Comparison of ENCODE assay signal across 11 mouse cellular contexts in the genomic region with DNA sequence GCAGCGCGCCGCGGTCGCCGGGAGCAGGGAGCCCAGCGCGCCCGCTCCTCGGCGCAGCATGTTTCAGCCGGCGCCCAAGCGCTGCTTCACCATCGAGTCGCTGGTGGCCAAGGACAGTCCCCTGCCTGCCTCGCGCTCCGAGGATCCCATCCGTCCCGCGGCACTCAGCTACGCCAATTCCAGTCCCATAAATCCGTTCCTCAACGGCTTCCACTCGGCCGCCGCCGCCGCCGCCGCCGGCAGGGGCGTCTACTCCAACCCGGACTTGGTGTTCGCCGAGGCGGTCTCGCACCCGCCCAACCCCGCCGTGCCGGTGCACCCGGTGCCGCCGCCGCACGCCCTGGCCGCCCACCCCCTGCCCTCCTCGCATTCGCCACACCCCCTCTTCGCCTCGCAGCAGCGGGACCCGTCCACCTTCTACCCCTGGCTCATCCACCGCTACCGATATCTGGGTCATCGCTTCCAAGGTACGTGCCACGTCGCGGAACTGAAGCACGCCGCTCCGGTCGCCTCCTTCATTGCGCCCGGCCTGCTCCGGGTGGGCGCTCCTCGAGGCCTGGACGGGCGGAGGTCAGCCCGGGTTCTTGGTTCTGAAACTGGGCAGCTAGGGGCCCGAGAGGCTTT. TPM values are rescaled to one million over a fixed set of nuclear protein-coding genes. Genes with fewer than 3 reads are reported as not detected.
A peak's percentile ranks its signal among the peaks of the same experiment; 100 is the strongest.
DNase-seq lines count a peak whose midpoint lies in the region; ATAC-seq and TF ChIP-seq lines count a peak whose summit lies in the region.
"Had no signal": no experiment of that assay in that cellular context is flagged by ENCODE, and none has a peak within 500 bp of the region (broad histone marks: within the 10 kb centered on the region; RNA-seq: fewer than 3 reads in every experiment).

No protein-coding gene starts in this region.

- peaks cover 93% of the 10 kb centered on the region for H3K27me3 ChIP-seq in limb, embryonic 12.5 days
- H3K27me3 ChIP-seq in small intestine, adult 2 months (ENCODE audit: control insufficient read depth, insufficient read depth, low read length): peaks cover 91% of the 10 kb centered on the region
- H3K27me3 ChIP-seq: CH12.LX had no signal

- peak; percentile 51 for DNase-seq in gastrocnemius, adult 2 months
- DNase-seq in gastrocnemius, postnatal 25 days: no peak
- peak; percentile 35 for DNase-seq in right cerebral cortex, postnatal 25 days
- no peak for DNase-seq in right cerebral cortex, postnatal 36 days (ENCODE audit: low spot score in 2 of 2)
- DNase-seq in heart, postnatal 36 days: peak; percentile 20 to 28
- DNase-seq in spleen, adult 12 weeks (ENCODE audit: low spot score): no peak

- under 1% methylated on average over 75 of the region's 75 CpGs for WGBS in limb, embryonic 12.5 days
- 2% methylated on average over 75 of the region's 75 CpGs for WGBS in small intestine, adult 2 months

- peak overlapping the region; percentile 73 for H3K4me3 ChIP-seq in gastrocnemius, adult 2 months
- H3K4me3 ChIP-seq in limb, embryonic 12.5 days (replicated peaks): peak overlapping the region; percentile 50
- peak overlapping the region; percentile 17; the same call in 1 of the 2 replicates for H3K4me3 ChIP-seq in small intestine, adult 2 months (ENCODE audit: low read depth, low read length)

- intact Hi-C loops in gastrocnemius, adult 2 months (cut with DNase I): no loop called here
- intact Hi-C loops in heart, postnatal 36 days (cut with DNase I): loop anchor here (5.0 kb wide), 1 partner anchor 287 kb away; the partner anchor contains the start of gene Vax1

- no peaks in the 10 kb centered on the region for H3K9me3 ChIP-seq in limb, embryonic 12.5 days

- TF ChIP-seq POLR2A in small intestine, adult 2 months (IDR thresholded peaks at IDR 0.05; ENCODE audit: low read depth, low read length): no peak

- H3K4me2 ChIP-seq in limb, embryonic 12.5 days: peak overlapping the region; percentile 77

- no peaks in the 10 kb centered on the region for H3K36me3 ChIP-seq in limb, embryonic 12.5 days
- H3K36me3 ChIP-seq in small intestine, adult 2 months (ENCODE audit: control insufficient read depth, insufficient read depth, low read length): no peaks in the 10 kb centered on the region

- H3K27ac ChIP-seq in gastrocnemius, adult 2 months: peak overlapping the region; percentile 76
- peak overlapping the region; percentile 86 for H3K27ac ChIP-seq in limb, embryonic 12.5 days
- no peak overlapping the region for H3K27ac ChIP-seq in small intestine, adult 2 months (ENCODE audit: insufficient read depth, low read depth, low read length)

- no peak for TF ChIP-seq CTCF in gastrocnemius, adult 2 months (IDR thresholded peaks at IDR 0.05)
- TF ChIP-seq CTCF in small intestine, adult 2 months (IDR thresholded peaks at IDR 0.05; ENCODE audit: extremely low read depth, insufficient read length, insufficient replicate concordance, low read depth, low read length): no peak

- ATAC-seq in limb, embryonic 12.5 days (ENCODE audit: insufficient number of reproducible peaks, insufficient read depth, low FRiP score, low TSS enrichment, low read depth): no peak; the same call in 1 of the 2 replicates

- H3K9ac ChIP-seq in limb, embryonic 12.5 days (replicated peaks): peak overlapping the region; percentile 66

- peaks cover 20% of the 10 kb centered on the region for H3K4me1 ChIP-seq in limb, embryonic 12.5 days (replicated peaks)
- no peaks in the 10 kb centered on the region; the same call in 1 of the 2 replicates for H3K4me1 ChIP-seq in small intestine, adult 2 months (ENCODE audit: control insufficient read depth, insufficient read depth, insufficient read length, low read length)

RNA-seq across cellular contexts. Expression of gene Emx2, which starts 1.1 kb away (rescaled TPM):
- total RNA-seq in gastrocnemius, adult 2 months (2021): 1 to 10 TPM in 1 of 2 experiments, under 1 TPM in 1; 0.89 to 1.9 TPM
- 1 to 10 TPM; 1.4 TPM for total RNA-seq in gastrocnemius, postnatal 25 days (2021)
- total RNA-seq in heart, postnatal 36 days (2021): not detected
- 12.0 and 18.9 TPM in 2 replicates for polyA plus RNA-seq in limb, embryonic 12.5 days (2016; fragmentation: Nextera tagmentation; extraction: Ambion mirVana)
- 0.03 TPM in 1 of 2 replicates, not detected in the other for polyA plus RNA-seq in small intestine, adult 2 months (2012; rRNA removed)
- total RNA-seq: CH12.LX; heart, postnatal 10 days had no signal
- polyA plus RNA-seq: spleen, adult 2 months had no signal

Comparison
In these comparisons a context has a peak if more than half of its experiments do, and no peak if none do; other contexts are left out.
1. DNase-seq: peak in gastrocnemius, adult 2 months (single experiment), right cerebral cortex, postnatal 25 days (single experiment) and heart, postnatal 36 days (2 of 2); none in gastrocnemius, postnatal 25 days (single experiment), right cerebral cortex, postnatal 36 days (0 of 2) and spleen, adult 12 weeks (single experiment).
2. H3K4me3 ChIP-seq: peak in every context shown above with its lines; median percentile 73 in gastrocnemius, adult 2 months; 50 in limb, embryonic 12.5 days; 17 in small intestine, adult 2 months.